8 mouse cellular contexts compared by ENCODE assay signal in genomic region chr13:95325080-95325906, GRCm38 (mm10). TPM values are rescaled to one million over a fixed set of nuclear protein-coding genes. Genes with fewer than 3 reads are reported as not detected.
DNase-seq lines count a peak whose midpoint lies in the region; ATAC-seq and TF ChIP-seq lines count a peak whose summit lies in the region.

No protein-coding gene starts in this region.

- under 1% methylated on average over 40 of the region's 63 CpGs for WGBS in embryonic facial prominence, embryonic 14.5 days
- under 1% methylated on average over 62 of the region's 63 CpGs for WGBS in heart, embryonic 14.5 days
- under 1% methylated on average over 62 of the region's 63 CpGs for WGBS in kidney, postnatal 0 days
- WGBS in liver, postnatal 0 days (ENCODE audit: insufficient replicate concordance), result under 1% methylated on average over 60 of the region's 63 CpGs
- WGBS in neural tube, embryonic 14.5 days, result under 1% methylated on average over 55 of the region's 63 CpGs

- peaks cover 18% of the 10 kb centered on the region for H3K4me1 ChIP-seq in embryonic facial prominence, embryonic 14.5 days (ENCODE audit: control insufficient read depth, insufficient read depth, low read length)
- peaks cover 6 to 24% of the 10 kb centered on the region in 2 experiments for H3K4me1 ChIP-seq in heart, embryonic 14.5 days (ENCODE audit: control insufficient read depth in 2 of 2, insufficient read depth in 2 of 2, low read length in 2 of 2)
- peaks cover 11% of the 10 kb centered on the region; the same call in 1 of the 2 replicates for H3K4me1 ChIP-seq in kidney, postnatal 0 days (replicated peaks; ENCODE audit: insufficient read depth, low read length)
- peaks cover 10% of the 10 kb centered on the region for H3K4me1 ChIP-seq in liver, postnatal 0 days (ENCODE audit: insufficient read depth)
- peaks cover 26% of the 10 kb centered on the region for H3K4me1 ChIP-seq in neural tube, embryonic 14.5 days (ENCODE audit: control insufficient read depth, insufficient read depth, low read length)

- H3K9ac ChIP-seq in embryonic facial prominence, embryonic 14.5 days (ENCODE audit: low read depth, low read length), result peak overlapping the region; percentile 100
- H3K9ac ChIP-seq in heart, embryonic 14.5 days (ENCODE audit: low read length), result peak overlapping the region; percentile 100
- peak overlapping the region; percentile 100 for H3K9ac ChIP-seq in kidney, postnatal 0 days (ENCODE audit: low read depth, low read length)
- H3K9ac ChIP-seq in liver, postnatal 0 days (replicated peaks), result peak overlapping the region; percentile 94
- peak overlapping the region; percentile 97 for H3K9ac ChIP-seq in neural tube, embryonic 14.5 days (replicated peaks; ENCODE audit: low read depth, low read length)

- peak overlapping the region; percentile 89 for H3K4me3 ChIP-seq in embryonic facial prominence, embryonic 14.5 days (ENCODE audit: low read depth, low read length)
- H3K4me3 ChIP-seq in heart, embryonic 14.5 days (ENCODE audit: control insufficient read depth in 1 of 2, insufficient read depth in 1 of 2, low read depth in 1 of 2, low read length in 2 of 2), result peak overlapping the region; percentile 91 to 95
- H3K4me3 ChIP-seq in kidney, postnatal 0 days (replicated peaks; ENCODE audit: low read depth, low read length), result peak overlapping the region; percentile 96
- peak overlapping the region; percentile 84 for H3K4me3 ChIP-seq in liver, postnatal 0 days (ENCODE audit: low read depth, low read length)
- H3K4me3 ChIP-seq in neural tube, embryonic 14.5 days (ENCODE audit: low read depth, low read length), result peak overlapping the region; percentile 86

- TF ChIP-seq CTCF in kidney, postnatal 0 days (IDR thresholded peaks at IDR 0.05; ENCODE audit: low read depth), result no peak
- peak; percentile 4; the same call in 1 of the 2 replicates for TF ChIP-seq CTCF in liver, postnatal 0 days (IDR thresholded peaks at IDR 0.05; ENCODE audit: low read depth)

- H3K9me3 ChIP-seq in embryonic facial prominence, embryonic 14.5 days (ENCODE audit: control insufficient read depth, low read length), result no peaks in the 10 kb centered on the region
- no peaks in the 10 kb centered on the region for H3K9me3 ChIP-seq in heart, embryonic 14.5 days (ENCODE audit: control insufficient read depth, low read length)
- H3K9me3 ChIP-seq in kidney, postnatal 0 days (replicated peaks; ENCODE audit: low read length), result no peaks in the 10 kb centered on the region
- no peaks in the 10 kb centered on the region for H3K9me3 ChIP-seq in liver, postnatal 0 days (ENCODE audit: low read length)
- H3K9me3 ChIP-seq in neural tube, embryonic 14.5 days (ENCODE audit: control insufficient read depth, low read length), result no peaks in the 10 kb centered on the region

- H3K4me2 ChIP-seq in embryonic facial prominence, embryonic 14.5 days (ENCODE audit: low read depth, low read length), result peak overlapping the region; percentile 89
- peak overlapping the region; percentile 96 for H3K4me2 ChIP-seq in heart, embryonic 14.5 days (ENCODE audit: low read length)
- peak overlapping the region; percentile 96 for H3K4me2 ChIP-seq in kidney, postnatal 0 days (ENCODE audit: low read length)
- peak overlapping the region; percentile 83 for H3K4me2 ChIP-seq in liver, postnatal 0 days (ENCODE audit: low read depth, low read length)
- H3K4me2 ChIP-seq in neural tube, embryonic 14.5 days (ENCODE audit: low read depth, low read length), result peak overlapping the region; percentile 87

- DNase-seq in 3T3-L1 (ENCODE audit: low read depth, low spot score), result peak; percentile 87
- peak; percentile 88 for DNase-seq in adrenal gland, postnatal 14 days
- DNase-seq in embryonic facial prominence, embryonic 14.5 days (ENCODE audit: low spot score), result peak; percentile 91
- peak; percentile 92 for DNase-seq in kidney, postnatal 0 days (ENCODE audit: low spot score)
- DNase-seq in liver, postnatal 0 days, result peak; percentile 70
- DNase-seq in testis, postnatal 14 days (ENCODE audit: low spot score), result peak; percentile 76

- peak; percentile 64 for ATAC-seq in embryonic facial prominence, embryonic 14.5 days (ENCODE audit: low read depth)
- ATAC-seq in heart, embryonic 14.5 days (ENCODE audit: insufficient number of reproducible peaks, insufficient read depth, low FRiP score, low read depth), result peak; percentile 72
- ATAC-seq in kidney, postnatal 0 days (replicated peaks; ENCODE audit: low FRiP score, low read depth), result peak; percentile 80
- ATAC-seq in liver, postnatal 0 days, result peak; percentile 84
- peak; percentile 71 for ATAC-seq in neural tube, embryonic 14.5 days (ENCODE audit: low read depth)

- H3K27me3 ChIP-seq in embryonic facial prominence, embryonic 14.5 days (replicated peaks; ENCODE audit: control insufficient read depth, insufficient read depth, low read length), result no peaks in the 10 kb centered on the region
- H3K27me3 ChIP-seq in heart, embryonic 14.5 days (ENCODE audit: control insufficient read depth, insufficient read depth, low read length), result no peaks in the 10 kb centered on the region
- H3K27me3 ChIP-seq in kidney, postnatal 0 days (ENCODE audit: insufficient read depth, low read length), result no peaks in the 10 kb centered on the region
- no peaks in the 10 kb centered on the region for H3K27me3 ChIP-seq in liver, postnatal 0 days (ENCODE audit: insufficient read depth, low read length)
- no peaks in the 10 kb centered on the region for H3K27me3 ChIP-seq in neural tube, embryonic 14.5 days (ENCODE audit: control insufficient read depth, insufficient read depth, low read length)

- no peak for TF ChIP-seq EP300 in liver, postnatal 0 days (IDR thresholded peaks at IDR 0.05; ENCODE audit: low read depth)

- no peaks in the 10 kb centered on the region; the same call in 1 of the 2 replicates for H3K36me3 ChIP-seq in embryonic facial prominence, embryonic 14.5 days (ENCODE audit: control insufficient read depth, insufficient read depth, low read length)
- H3K36me3 ChIP-seq in heart, embryonic 14.5 days (ENCODE audit: control insufficient read depth, insufficient read depth, low read length), result peaks cover 8% of the 10 kb centered on the region; the same call in 1 of the 2 replicates
- H3K36me3 ChIP-seq in kidney, postnatal 0 days (ENCODE audit: insufficient read depth, low read length), result no peaks in the 10 kb centered on the region
- H3K36me3 ChIP-seq in liver, postnatal 0 days (replicated peaks; ENCODE audit: insufficient read depth, low read length), result no peaks in the 10 kb centered on the region
- no peaks in the 10 kb centered on the region for H3K36me3 ChIP-seq in neural tube, embryonic 14.5 days (ENCODE audit: control insufficient read depth, insufficient read depth, low read length)

- H3K27ac ChIP-seq in embryonic facial prominence, embryonic 14.5 days (replicated peaks; ENCODE audit: low read depth, low read length), result peak overlapping the region; percentile 100
- H3K27ac ChIP-seq in heart, embryonic 14.5 days (replicated peaks in 1 of 2; ENCODE audit: control insufficient read depth in 1 of 2, insufficient read depth in 1 of 2, low read depth in 2 of 2, low read length in 2 of 2), result peak overlapping the region; percentile 95 to 98
- peak overlapping the region; percentile 100 for H3K27ac ChIP-seq in kidney, postnatal 0 days
- peak overlapping the region; percentile 99 for H3K27ac ChIP-seq in liver, postnatal 0 days (ENCODE audit: low read depth)
- peak overlapping the region; percentile 92 for H3K27ac ChIP-seq in neural tube, embryonic 14.5 days (ENCODE audit: low read depth, low read length)

RNA-seq across cellular contexts. Expression of gene Zbed3, which starts 1.9 kb away (rescaled TPM):
- 29.6 and 32.8 TPM in 2 replicates for total RNA-seq in adrenal gland, postnatal 14 days (2021)
- 48.4 and 63.6 TPM in 2 replicates for polyA plus RNA-seq in embryonic facial prominence, embryonic 14.5 days (2014; fragmentation: Nextera tagmentation; extraction: Ambion mirVana)
- 52.9 and 54.5 TPM in 2 replicates for polyA plus RNA-seq in heart, embryonic 14.5 days (2014; fragmentation: Nextera tagmentation; extraction: Ambion mirVana)
- 72.3 and 73.5 TPM in 2 replicates for polyA plus RNA-seq in kidney, postnatal 0 days (2015; fragmentation: Nextera tagmentation; extraction: Ambion mirVana)
- polyA plus RNA-seq in liver, postnatal 0 days (2015; fragmentation: Nextera tagmentation; extraction: Ambion mirVana), result 5.7 and 6.7 TPM in 2 replicates
- 30.7 and 34.3 TPM in 2 replicates for polyA plus RNA-seq in neural tube, embryonic 14.5 days (2014; fragmentation: Nextera tagmentation; extraction: Ambion mirVana)

RNA-seq across cellular contexts. Expression of gene Aggf1, which starts 49.9 kb away (rescaled TPM):
- 33.8 and 34.1 TPM in 2 replicates for total RNA-seq in adrenal gland, postnatal 14 days (2021)
- 30.2 and 33.4 TPM in 2 replicates for polyA plus RNA-seq in embryonic facial prominence, embryonic 14.5 days (2014; fragmentation: Nextera tagmentation; extraction: Ambion mirVana)
- 27.5 and 27.8 TPM in 2 replicates for polyA plus RNA-seq in heart, embryonic 14.5 days (2014; fragmentation: Nextera tagmentation; extraction: Ambion mirVana)
- polyA plus RNA-seq in kidney, postnatal 0 days (2015; fragmentation: Nextera tagmentation; extraction: Ambion mirVana), result 32.2 and 33.1 TPM in 2 replicates
- 11.7 TPM in 2 replicates for polyA plus RNA-seq in liver, postnatal 0 days (2015; fragmentation: Nextera tagmentation; extraction: Ambion mirVana)
- 31.9 and 41.9 TPM in 2 replicates for polyA plus RNA-seq in neural tube, embryonic 14.5 days (2014; fragmentation: Nextera tagmentation; extraction: Ambion mirVana)

Comparison
In these comparisons a context has a peak if more than half of its experiments do, and no peak if none do; other contexts are left out.
1. Peak in every context shown above with its lines: DNase-seq, ATAC-seq, H3K4me3 ChIP-seq and H3K27ac ChIP-seq.